Mouse (Mus musculus) midbrain, embryonic 12.5 days (tissue): ENCODE results near the gene Patj. TPM values are rescaled to one million over a fixed set of nuclear protein-coding genes. Genes with fewer than 3 reads are reported as not detected.

Experiments used
- ATAC-seq: fragments of 200-750 bp; cut with Nextera tagmentation; 2 replicates; pipeline ENCODE4 v1.8.0; 2017; ENCODE audit warnings: low read depth, moderate TSS enrichment, moderate library complexity; ENCODE audit not compliant: low FRiP score
- H3K27ac ChIP-seq: fragments of 300-500 bp; sonication (generic); replicated peaks from 2 replicates; pipeline ENCODE4 v1.5.1; 2016; ENCODE audit warnings: mild to moderate bottlenecking
- H3K27me3 ChIP-seq: fragments of 300-500 bp; sonication (generic); 2 replicates; pipeline ENCODE4 v1.6.1; 2016; ENCODE audit warnings: mild to moderate bottlenecking
- H3K36me3 ChIP-seq: fragments of 300-500 bp; sonication (generic); 2 replicates; pipeline ENCODE4 v1.6.1; 2016
- H3K4me1 ChIP-seq: fragments of 300-500 bp; sonication (generic); 2 replicates; pipeline ENCODE4 v1.6.1; 2016
- H3K4me2 ChIP-seq: fragments of 300-500 bp; sonication (generic); replicated peaks from 2 replicates; pipeline ENCODE4 v1.6.1; 2016; ENCODE audit warnings: mild to moderate bottlenecking, moderate library complexity
- H3K4me3 ChIP-seq: fragments of 300-500 bp; sonication (generic); 2 replicates; pipeline ENCODE4 v1.5.1; 2016; ENCODE audit warnings: mild to moderate bottlenecking
- H3K9ac ChIP-seq: fragments of 300-500 bp; sonication (generic); replicated peaks from 2 replicates; pipeline ENCODE4 v1.6.1; 2016; ENCODE audit warnings: mild to moderate bottlenecking, moderate library complexity
- H3K9me3 ChIP-seq: fragments of 300-500 bp; sonication (generic); 2 replicates; pipeline ENCODE4 v1.6.1; 2016; ENCODE audit warnings: mild to moderate bottlenecking
- WGBS: fragments of 180-500 bp; shearing (Covaris S2); methylation state at CpG from one replicate; pipeline ENCODE4 v1.1.7; 2016; 5-methylcytosine and 5-hydroxymethylcytosine counted together
- polyA plus RNA-seq: library from polyadenylated mRNA; unstranded; fragments of >200 nt; fragmentation: Nextera tagmentation; extraction: Ambion mirVana; gene quantifications from 2 replicates; pipeline ENCODE4 v1.2.1, GENCODE M21; 2016

Patj gene
- polyA plus RNA-seq, 1 experiment from 2014 or later, result 8.5 TPM

GRCm38 (mm10) chr4:98450829-98451228, 55.2 kb downstream of the Patj start:
- Histone ChIP-seq H3K27ac (no peak overlapping the region), H3K9ac (no peak overlapping the region), H3K27me3 (no peaks in the 10 kb centered on the region), H3K4me2 (no peak overlapping the region), H3K4me1 (no peaks in the 10 kb centered on the region), H3K9me3 (no peaks in the 10 kb centered on the region), H3K36me3 (no peaks in the 10 kb centered on the region), H3K4me3 (no peak overlapping the region)
- 85% methylated on average over 5 of the region's 5 CpGs for WGBS
- ATAC-seq, result no peak

DNA sequence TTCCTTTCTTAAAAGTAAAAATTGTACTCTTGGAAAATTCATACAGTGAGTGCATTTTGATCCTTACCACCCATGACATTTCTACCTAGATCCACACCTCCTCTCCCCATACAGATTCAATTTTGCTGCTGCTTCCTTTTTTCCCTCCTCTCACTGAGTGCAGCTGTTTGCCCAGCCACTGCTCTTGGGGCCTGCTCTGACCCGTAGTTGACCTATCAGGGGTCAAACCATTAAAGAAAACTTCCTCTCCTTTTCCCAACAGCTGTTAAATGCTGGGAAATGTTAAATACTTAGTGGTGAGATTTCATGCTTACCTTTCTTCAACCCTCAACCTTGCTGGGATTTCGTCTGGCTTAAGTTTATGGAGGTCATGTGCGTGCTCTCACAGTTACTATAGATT, 55.7 kb downstream of the Patj start:
- 77% methylated on average over 3 of the region's 3 CpGs for WGBS
- Histone ChIP-seq H3K9ac (no peak overlapping the region), H3K4me2 (no peak overlapping the region), H3K4me3 (no peak overlapping the region), H3K9me3 (no peaks in the 10 kb centered on the region), H3K36me3 (no peaks in the 10 kb centered on the region), H3K4me1 (no peaks in the 10 kb centered on the region), H3K27me3 (no peaks in the 10 kb centered on the region), H3K27ac (no peak overlapping the region)
- no peak for ATAC-seq

- no peak for ATAC-seq
- Histone ChIP-seq H3K4me3 (no peak overlapping the region), H3K9me3 (no peaks in the 10 kb centered on the region), H3K27me3 (no peaks in the 10 kb centered on the region), H3K36me3 (no peaks in the 10 kb centered on the region), H3K9ac (no peak overlapping the region), H3K27ac (no peak overlapping the region), H3K4me1 (no peaks in the 10 kb centered on the region), H3K4me2 (no peak overlapping the region)
- WGBS, result 96% methylated on average over 2 of the region's 2 CpGs
These were observed 57.1 kb downstream of the Patj start for GRCm38 (mm10) chr4:98452725-98453124.

GRCm38 (mm10) chr4:98453231-98453630, 57.6 kb downstream of the Patj start:
- Histone ChIP-seq H3K4me3 (no peak overlapping the region), H3K9ac (no peak overlapping the region), H3K27me3 (no peaks in the 10 kb centered on the region), H3K36me3 (no peaks in the 10 kb centered on the region), H3K27ac (no peak overlapping the region), H3K4me1 (no peaks in the 10 kb centered on the region), H3K4me2 (no peak overlapping the region), H3K9me3 (no peaks in the 10 kb centered on the region)
- no peak for ATAC-seq
- WGBS, result 89% methylated on average over 5 of the region's 5 CpGs

DNA sequence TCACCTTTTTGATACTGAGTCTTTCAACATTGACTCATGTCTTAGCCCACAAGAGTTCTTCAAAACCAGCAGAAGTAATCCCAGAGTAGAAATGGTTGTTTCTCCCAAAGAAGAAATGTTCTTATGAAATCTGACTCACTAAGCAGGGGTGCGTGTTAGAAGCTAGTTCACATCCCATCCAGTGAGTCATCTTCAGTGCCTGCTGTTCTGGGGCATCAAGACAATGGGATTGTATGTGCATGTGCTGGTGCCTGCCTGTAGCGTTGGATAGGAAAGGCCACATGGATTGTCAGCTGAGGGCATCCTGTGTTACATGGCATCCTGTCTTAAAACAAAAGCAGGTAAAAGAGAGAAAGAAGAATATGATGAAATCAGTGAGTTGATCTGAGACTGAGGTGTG, 59.8 kb downstream of the Patj start:
- Histone ChIP-seq H3K27ac (no peak overlapping the region), H3K4me2 (no peak overlapping the region), H3K9ac (no peak overlapping the region), H3K27me3 (no peaks in the 10 kb centered on the region), H3K9me3 (no peaks in the 10 kb centered on the region), H3K4me1 (no peaks in the 10 kb centered on the region), H3K4me3 (no peak overlapping the region), H3K36me3 (no peaks in the 10 kb centered on the region)
- 92% methylated on average over 2 of the region's 2 CpGs for WGBS
- no peak for ATAC-seq

DNA sequence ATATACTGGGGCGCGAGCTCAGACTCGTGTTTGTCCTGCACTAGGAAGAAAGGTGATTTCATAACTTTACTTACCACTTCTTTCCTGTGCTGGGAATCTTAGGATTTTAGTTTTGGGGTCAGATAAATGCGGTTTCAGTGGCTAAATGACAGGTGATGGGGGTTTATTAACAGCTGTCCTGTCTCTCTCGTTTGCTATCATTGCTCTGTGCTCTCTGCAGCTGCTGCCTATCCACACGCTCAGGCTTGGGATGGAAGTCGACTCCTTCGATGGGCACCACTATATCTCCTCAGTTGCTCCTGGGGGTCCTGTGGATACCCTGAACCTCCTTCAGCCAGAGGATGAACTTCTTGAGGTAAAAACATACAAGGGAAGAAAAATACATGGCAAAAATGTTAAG, 60.3 kb downstream of the Patj start:
- no peaks in the 10 kb centered on the region for H3K27me3 ChIP-seq
- ATAC-seq, result no peak
- no peak overlapping the region for H3K9ac ChIP-seq
- no peaks in the 10 kb centered on the region for H3K36me3 ChIP-seq
- H3K4me3 ChIP-seq, result no peak overlapping the region
- no peaks in the 10 kb centered on the region for H3K4me1 ChIP-seq
- no peak overlapping the region for H3K4me2 ChIP-seq
- H3K9me3 ChIP-seq, result no peaks in the 10 kb centered on the region
- 91% methylated on average over 8 of the region's 8 CpGs for WGBS
- no peak overlapping the region for H3K27ac ChIP-seq

- Histone ChIP-seq H3K4me1 (no peaks in the 10 kb centered on the region), H3K9ac (no peak overlapping the region), H3K27ac (no peak overlapping the region), H3K4me3 (no peak overlapping the region), H3K27me3 (no peaks in the 10 kb centered on the region), H3K36me3 (no peaks in the 10 kb centered on the region), H3K4me2 (no peak overlapping the region), H3K9me3 (no peaks in the 10 kb centered on the region)
- WGBS, result 95% methylated on average over 2 of the region's 2 CpGs
- ATAC-seq, result no peak
These were observed 66.3 kb downstream of the Patj start for GRCm38 (mm10) chr4:98461804-98462341.

- Histone ChIP-seq H3K36me3 (no peaks in the 10 kb centered on the region), H3K9ac (no peak overlapping the region), H3K4me1 (no peaks in the 10 kb centered on the region), H3K9me3 (no peaks in the 10 kb centered on the region), H3K4me3 (no peak overlapping the region), H3K27ac (no peak overlapping the region), H3K4me2 (no peak overlapping the region), H3K27me3 (no peaks in the 10 kb centered on the region)
- 96% methylated on average over 1 of the region's 1 CpGs for WGBS
- no peak for ATAC-seq
These were observed 69.9 kb downstream of the Patj start for GRCm38 (mm10) chr4:98465476-98465875.

DNA sequence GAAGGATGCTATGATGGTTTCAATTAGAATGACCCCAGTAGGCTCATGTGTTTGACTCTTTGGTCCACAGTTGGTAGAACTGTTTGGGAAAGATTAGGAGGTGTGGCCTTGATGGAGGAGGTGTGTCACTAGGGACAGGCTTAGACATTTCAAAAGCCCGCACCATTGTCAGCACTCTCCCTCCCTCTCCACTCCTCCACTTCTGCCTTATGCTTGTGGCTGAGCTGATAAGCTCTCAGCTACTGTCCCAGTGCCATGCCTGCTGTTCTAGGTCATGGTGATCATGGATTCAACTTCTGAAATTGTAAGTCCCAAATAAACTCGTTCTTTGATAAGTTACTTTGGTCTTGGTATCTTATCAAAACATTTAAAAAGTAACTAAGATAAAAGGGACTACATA, 70.3 kb downstream of the Patj start:
- Histone ChIP-seq H3K27me3 (no peaks in the 10 kb centered on the region), H3K4me1 (no peaks in the 10 kb centered on the region), H3K4me3 (no peak overlapping the region), H3K4me2 (no peak overlapping the region), H3K9ac (no peak overlapping the region), H3K9me3 (no peaks in the 10 kb centered on the region), H3K36me3 (no peaks in the 10 kb centered on the region), H3K27ac (no peak overlapping the region)
- WGBS, result 73% methylated on average over 2 of the region's 2 CpGs
- no peak for ATAC-seq

GRCm38 (mm10) chr4:98471376-98471775, 75.8 kb downstream of the Patj start:
- WGBS, result 86% methylated on average over 7 of the region's 7 CpGs
- Histone ChIP-seq H3K9ac (no peak overlapping the region), H3K27ac (no peak overlapping the region), H3K36me3 (no peaks in the 10 kb centered on the region), H3K4me2 (no peak overlapping the region), H3K27me3 (no peaks in the 10 kb centered on the region), H3K9me3 (no peaks in the 10 kb centered on the region), H3K4me3 (no peak overlapping the region), H3K4me1 (no peaks in the 10 kb centered on the region)
- no peak for ATAC-seq

DNA sequence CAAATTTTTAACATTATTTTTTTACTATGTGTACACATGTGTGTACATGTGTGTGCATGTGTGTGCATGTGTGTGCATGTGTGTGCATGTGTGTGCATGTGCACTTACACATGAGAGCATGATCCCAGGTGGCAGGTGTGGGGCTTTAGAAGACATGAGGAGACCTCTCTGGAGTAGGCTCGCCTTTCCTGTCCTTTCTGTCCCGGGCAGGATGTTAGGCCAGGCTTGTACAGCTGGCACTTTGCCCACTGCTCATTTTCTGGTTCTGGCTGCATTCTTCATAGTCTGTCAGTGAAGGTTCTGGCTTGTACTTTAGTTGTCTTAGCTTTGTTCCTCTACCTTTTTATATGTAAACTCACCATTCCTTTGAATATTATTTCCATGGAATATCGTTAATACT, 77.9 kb downstream of the Patj start:
- no peaks in the 10 kb centered on the region for H3K9me3 ChIP-seq
- H3K4me1 ChIP-seq, result no peaks in the 10 kb centered on the region
- H3K9ac ChIP-seq, result no peak overlapping the region
- WGBS, result 79% methylated on average over 3 of the region's 3 CpGs
- H3K4me2 ChIP-seq, result no peak overlapping the region
- H3K27me3 ChIP-seq, result no peaks in the 10 kb centered on the region
- H3K27ac ChIP-seq, result no peak overlapping the region
- no peak overlapping the region for H3K4me3 ChIP-seq
- no peaks in the 10 kb centered on the region for H3K36me3 ChIP-seq
- ATAC-seq, result no peak

DNA sequence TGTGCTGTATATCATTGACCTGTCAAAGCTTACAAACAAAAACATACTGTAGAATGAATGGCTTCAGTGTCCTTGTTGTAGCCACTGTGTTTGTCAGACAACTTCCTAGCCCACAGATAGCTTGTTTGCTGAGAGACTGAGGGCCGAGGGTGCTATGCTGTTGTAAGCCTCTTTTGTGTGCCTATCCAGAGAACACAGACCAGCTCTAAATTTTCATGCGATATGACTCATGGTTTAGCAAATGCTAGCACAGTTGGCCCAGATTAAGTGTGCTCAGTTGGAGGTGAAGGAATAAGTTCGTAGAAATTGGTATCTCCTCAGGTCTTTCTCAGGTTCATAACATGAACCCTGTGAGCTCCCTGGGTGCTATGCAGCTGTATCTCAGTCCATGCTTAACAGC, 82.4 kb downstream of the Patj start:
- H3K27ac ChIP-seq, result no peak overlapping the region

DNA sequence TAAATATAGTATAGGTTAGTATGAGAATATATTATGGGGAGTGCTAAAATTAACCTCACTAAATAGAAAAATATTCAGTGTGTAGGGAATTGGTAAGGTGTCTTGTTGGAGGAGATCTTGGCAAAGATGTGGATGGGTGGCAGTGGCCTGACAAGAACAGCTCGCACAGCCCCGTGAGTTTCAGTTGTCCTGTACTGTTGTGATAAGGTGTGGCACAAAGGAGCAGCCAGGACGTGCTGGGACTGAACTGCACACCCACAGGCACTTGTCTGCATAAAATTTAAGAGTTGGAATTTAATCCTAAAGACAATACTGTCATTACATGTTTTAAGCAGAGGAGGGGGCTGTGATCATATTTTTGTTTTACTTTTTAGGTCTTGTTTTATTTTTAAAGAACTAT, 90.9 kb downstream of the Patj start:
- no peak overlapping the region for H3K4me3 ChIP-seq
- H3K4me2 ChIP-seq, result no peak overlapping the region
- no peak overlapping the region for H3K9ac ChIP-seq
- ATAC-seq, result no peak
- no peaks in the 10 kb centered on the region for H3K27me3 ChIP-seq
- H3K27ac ChIP-seq, result no peak overlapping the region
- H3K36me3 ChIP-seq, result no peaks in the 10 kb centered on the region
- 81% methylated on average over 3 of the region's 3 CpGs for WGBS
- no peaks in the 10 kb centered on the region for H3K9me3 ChIP-seq
- no peaks in the 10 kb centered on the region for H3K4me1 ChIP-seq

More for the DNA sequence above, 82.4 kb downstream of the Patj start:
- ATAC-seq, result no peak
- H3K27me3 ChIP-seq, result no peaks in the 10 kb centered on the region
- H3K4me3 ChIP-seq, result no peak overlapping the region
- H3K36me3 ChIP-seq, result no peaks in the 10 kb centered on the region
- WGBS, result 86% methylated on average over 3 of the region's 3 CpGs
- no peaks in the 10 kb centered on the region for H3K4me1 ChIP-seq
- no peak overlapping the region for H3K4me2 ChIP-seq
- H3K9me3 ChIP-seq, result no peaks in the 10 kb centered on the region
- H3K9ac ChIP-seq, result no peak overlapping the region
